Mouse (Mus musculus) bone marrow macrophage, adult 2 months (primary cell): ENCODE measurements around the gene Hbq1b. TPM values are rescaled to one million over a fixed set of nuclear protein-coding genes. Genes with fewer than 3 reads are reported as not detected.
A peak's percentile ranks its signal among the peaks of the same experiment; 100 is the strongest.
"Not testable (repeated sequence)": the region's sequence is repeated elsewhere in the genome, so short reads cannot be mapped to it uniquely, and the experiment has no call there.

Experiments used
- H3K27ac ChIP-seq: 2 replicates; pipeline ENCODE4 v1.5.1; 2012; ENCODE audit warnings: low read depth, low read length; ENCODE audit not compliant: insufficient read depth
- H3K4me1 ChIP-seq: 2 replicates; pipeline ENCODE4 v1.6.1; 2012; ENCODE audit warnings: low read length; ENCODE audit not compliant: control insufficient read depth, insufficient read depth
- H3K4me3 ChIP-seq: 2 replicates; pipeline ENCODE4 v1.5.1; 2012; ENCODE audit warnings: mild to moderate bottlenecking, low read length, moderate library complexity; ENCODE audit not compliant: insufficient read depth
- CTCF ChIP-seq: IDR thresholded peaks from 2 replicates; pipeline ENCODE4 v1.5.1; 2012; ENCODE audit warnings: low read depth, mild to moderate bottlenecking, low read length, moderate library complexity
- POLR2A ChIP-seq: IDR thresholded peaks from 2 replicates; pipeline ENCODE4 v1.6.1; 2012; ENCODE audit warnings: mild to moderate bottlenecking, low read depth, low read length, borderline replicate concordance
- polyA plus RNA-seq: library from polyadenylated mRNA; stranded (reverse); fragments of >200 nt; gene quantifications from 2 replicates; pipeline ENCODE4 v1.2.4, GENCODE M21; 2012; ENCODE audit not compliant: missing spikeins, insufficient read depth, insufficient read length

The Hbq1b gene
- polyA plus RNA-seq, 1 experiment: not detected

GRCm38 (mm10) chr11:32285031-32285775, 1.6 kb upstream of the Hbq1b start:
- no peaks in the 10 kb centered on the region for H3K4me1 ChIP-seq
- no peak overlapping the region for H3K4me3 ChIP-seq
- TF ChIP-seq CTCF: no peak
- TF ChIP-seq POLR2A: no peak
- H3K27ac ChIP-seq: no peak overlapping the region

DNA sequence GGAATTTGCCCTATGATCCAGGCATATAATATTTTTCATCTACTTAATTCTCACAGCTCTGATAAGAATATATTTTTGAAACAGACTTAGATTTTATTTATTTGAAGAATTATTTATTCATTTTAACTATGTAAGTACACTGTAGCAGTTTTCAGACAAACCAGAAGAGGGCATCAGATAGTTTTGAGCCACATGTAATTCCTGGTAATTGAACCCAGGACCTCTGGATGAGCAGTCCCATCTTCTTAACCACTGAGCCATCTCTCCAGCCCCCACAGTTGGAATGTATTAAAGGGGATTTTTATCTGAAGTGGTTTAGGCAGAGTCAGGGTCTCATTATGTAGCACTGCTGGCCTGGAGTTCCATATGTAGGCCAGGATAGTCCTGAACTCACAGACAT, 878 bp upstream of the Hbq1b start:
- not testable (repeated sequence) for H3K4me1 ChIP-seq, H3K4me3 ChIP-seq, H3K27ac ChIP-seq

GRCm38 (mm10) chr11:32287493-32287825, 694 bp downstream of the Hbq1b start:
- Histone ChIP-seq H3K4me1 (no peaks in the 10 kb centered on the region), H3K4me3 (no peak overlapping the region), H3K27ac (no peak overlapping the region)
- TF ChIP-seq CTCF (no peak), POLR2A (no peak)

- not testable (repeated sequence) for H3K27ac ChIP-seq, H3K4me3 ChIP-seq, H3K4me1 ChIP-seq
Measured at GRCm38 (mm10) chr11:32292819-32293218, 6.1 kb downstream of the Hbq1b start.

DNA sequence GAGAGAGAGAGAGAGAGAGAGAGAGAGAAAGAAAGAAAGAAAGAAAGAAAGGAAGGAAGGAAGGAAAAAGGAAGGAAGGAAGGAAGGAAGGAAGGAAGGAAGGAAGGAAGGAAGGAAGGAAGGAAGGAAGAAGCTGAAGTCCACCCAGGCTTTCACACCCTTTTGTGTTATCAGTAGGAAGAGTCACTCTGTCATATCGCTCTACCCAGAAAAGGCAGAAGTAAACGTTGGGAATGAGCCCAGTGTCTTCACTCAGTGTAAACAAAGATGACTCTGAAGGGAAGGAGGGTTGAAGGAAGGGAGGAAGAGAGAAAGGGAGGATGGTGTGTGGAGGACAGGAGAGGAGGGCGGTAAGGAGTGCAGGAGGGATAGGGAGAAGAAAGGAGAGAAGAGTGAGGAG, 6.7 kb downstream of the Hbq1b start:
- not testable (repeated sequence) for H3K27ac ChIP-seq, H3K4me1 ChIP-seq, H3K4me3 ChIP-seq

- H3K27ac ChIP-seq, H3K4me3 ChIP-seq, H3K4me1 ChIP-seq: not testable (repeated sequence)
Measured at GRCm38 (mm10) chr11:32296203-32296602, 9.4 kb downstream of the Hbq1b start, which contains the start of gene Hba-a2. Hba-a2 (plus strand) TSS chr11:32296489.

DNA sequence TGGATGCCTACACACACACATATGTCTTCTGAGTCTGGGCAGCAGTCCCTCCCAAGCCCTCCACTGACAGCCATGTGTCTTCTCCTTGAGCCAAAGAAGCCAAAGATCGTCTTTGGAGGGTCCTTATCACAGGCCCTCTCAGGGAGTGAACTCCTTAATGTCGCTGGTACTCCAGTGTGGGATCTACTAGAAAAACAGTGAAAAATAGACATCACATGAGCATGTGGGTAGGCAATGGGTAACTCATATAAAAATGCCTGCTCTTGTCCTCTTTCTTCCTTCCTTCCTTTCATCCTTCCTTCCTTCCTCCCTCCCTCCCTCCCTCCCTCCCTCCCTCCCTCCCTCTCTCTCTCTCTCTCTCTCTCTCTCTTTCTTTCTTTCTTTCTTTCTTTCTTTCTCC, 10.7 kb downstream of the Hbq1b start:
- not testable (repeated sequence) for H3K4me3 ChIP-seq, H3K4me1 ChIP-seq, H3K27ac ChIP-seq

DNA sequence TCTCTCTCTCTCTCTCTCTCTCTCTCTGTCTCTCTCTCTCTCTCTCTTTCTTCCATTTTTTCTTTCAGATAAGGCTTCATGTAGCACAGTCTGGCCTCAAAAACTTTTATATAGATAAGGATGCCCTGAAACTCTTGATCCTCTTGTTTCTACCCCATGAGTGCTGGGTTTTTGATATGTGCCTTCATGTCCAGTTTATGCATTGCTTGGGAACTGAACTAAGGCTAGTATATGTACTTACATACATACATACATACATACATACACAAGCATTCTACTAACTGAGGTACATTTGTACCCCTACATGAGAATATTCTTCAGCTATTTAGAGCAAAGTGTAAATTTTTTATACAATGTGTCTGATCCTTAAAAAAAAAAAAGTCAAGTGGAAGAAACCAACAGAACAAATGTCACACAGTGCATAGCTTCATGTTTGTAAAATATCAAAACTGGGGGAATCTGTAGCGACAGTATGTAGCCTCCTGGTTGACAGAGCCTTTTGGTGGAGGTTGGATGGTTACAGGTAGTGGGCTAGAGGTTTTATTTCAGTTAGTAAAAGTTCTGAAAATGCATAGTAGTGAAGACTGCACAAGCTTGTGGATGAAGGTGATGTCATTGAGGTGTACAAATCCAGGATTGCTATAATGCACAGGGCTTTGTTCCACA, 11.2 kb downstream of the Hbq1b start:
- Histone ChIP-seq H3K4me1 (peaks cover 7% of the 10 kb centered on the region), H3K27ac (no peak overlapping the region), H3K4me3 (no peak overlapping the region)
- TF ChIP-seq POLR2A: no peak
- no peak for TF ChIP-seq CTCF

DNA sequence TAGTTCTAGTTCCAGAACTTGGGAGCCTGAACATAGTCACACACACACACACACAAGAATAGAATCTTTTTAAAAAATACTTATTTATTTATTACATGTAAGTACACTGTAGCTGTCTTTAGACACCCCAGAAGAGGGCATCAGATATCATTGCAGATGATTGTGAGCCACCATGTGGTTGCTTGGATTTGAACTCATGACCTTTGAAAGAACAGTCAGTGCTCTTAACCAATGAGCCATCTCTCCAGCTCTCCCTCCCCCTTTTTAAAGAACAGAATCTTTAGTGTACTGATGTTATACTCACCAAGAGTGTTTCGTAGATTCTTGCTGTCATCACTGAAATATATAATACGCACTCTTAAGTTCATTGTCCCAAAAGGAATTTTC, 11.8 kb downstream of the Hbq1b start:
- no peak overlapping the region for H3K27ac ChIP-seq
- H3K4me1 ChIP-seq: peaks cover 6% of the 10 kb centered on the region
- TF ChIP-seq POLR2A: no peak
- no peak for TF ChIP-seq CTCF
- H3K4me3 ChIP-seq: no peak overlapping the region

GRCm38 (mm10) chr11:32299865-32300264, 13.1 kb downstream of the Hbq1b start, which contains the start of gene Hbq1a:
Hbq1a (plus strand) TSS chr11:32300069.
- H3K27ac ChIP-seq, H3K4me1 ChIP-seq: not testable (repeated sequence)
- TF ChIP-seq CTCF: peak; percentile 68
- peak within 1 kb of the TSS; percentile 59 for H3K4me3 ChIP-seq
